Mouse (Mus musculus) yolk sac, embryonic 10.5 days (tissue): Measurements from ENCODE around the gene Dstn.
A peak's percentile ranks its signal among the peaks of the same experiment; 100 is the strongest.

ENCODE experiments used
- DNase-seq: peaks from one replicate; pipeline ENCODE4 v3.0.0-alpha.2; 2017; ENCODE audit warnings: low spot score

Gene Dstn

GRCm38 (mm10) chr2:143914760-143915599, at the start of gene Dstn:
Dstn (plus strand) TSS chr2:143915320.
- DNase-seq: peak; percentile 99

GRCm38 (mm10) chr2:143867326-143867725, 47.8 kb upstream of the Dstn start:
- DNase-seq: peak; percentile 72

- peak; percentile 71 for DNase-seq
Observed at GRCm38 (mm10) chr2:143870936-143871688, 44.0 kb upstream of the Dstn start.

GRCm38 (mm10) chr2:143876026-143876425, 39.1 kb upstream of the Dstn start:
- no peak for DNase-seq

GRCm38 (mm10) chr2:143876929-143877632, 38.0 kb upstream of the Dstn start:
- no peak for DNase-seq

- DNase-seq: no peak
Observed at GRCm38 (mm10) chr2:143879311-143879710, 35.8 kb upstream of the Dstn start.

GRCm38 (mm10) chr2:143882002-143882401, 33.1 kb upstream of the Dstn start:
- DNase-seq: no peak

GRCm38 (mm10) chr2:143882606-143883288, 32.4 kb upstream of the Dstn start:
- DNase-seq: no peak

GRCm38 (mm10) chr2:143889131-143889859, 25.8 kb upstream of the Dstn start:
- no peak for DNase-seq

- DNase-seq: no peak
Observed at GRCm38 (mm10) chr2:143889860-143890433, 25.2 kb upstream of the Dstn start.

- no peak for DNase-seq
Observed at GRCm38 (mm10) chr2:143891302-143892048, 23.6 kb upstream of the Dstn start.

- DNase-seq: peak; percentile 40
Observed at GRCm38 (mm10) chr2:143899470-143900220, 15.5 kb upstream of the Dstn start.

GRCm38 (mm10) chr2:143900821-143901351, 14.2 kb upstream of the Dstn start:
- no peak for DNase-seq

- peak; percentile 45 for DNase-seq
Observed at GRCm38 (mm10) chr2:143903376-143904045, 11.6 kb upstream of the Dstn start.

GRCm38 (mm10) chr2:143904896-143905295, 10.2 kb upstream of the Dstn start:
- no peak for DNase-seq

- DNase-seq: no peak
Observed at GRCm38 (mm10) chr2:143909230-143909629, 5.9 kb upstream of the Dstn start.

- no peak for DNase-seq
Observed at GRCm38 (mm10) chr2:143912199-143912598, 2.9 kb upstream of the Dstn start.

- DNase-seq: no peak
Observed at GRCm38 (mm10) chr2:143914221-143914620, 899 bp upstream of the Dstn start.
